Mouse (Mus musculus) megakaryocyte, adult 5-6 weeks (primary cell): Measurements from ENCODE around the gene Ehd3. TPM values are rescaled to one million over a fixed set of nuclear protein-coding genes. Genes with fewer than 3 reads are reported as not detected.

Experiments
- ATAC-seq: 2 replicates; pipeline ENCODE4 v1.8.0; 2016; ENCODE audit warnings: mild to moderate bottlenecking, inconsistent platforms; ENCODE audit not compliant: poor library complexity, severe bottlenecking
- total RNA-seq, 2 experiments: library from RNA; stranded (forward) in 1 of 2; stranded (reverse) in 1 of 2; fragments of 153-499, 151-499 nt in 1 of 2; fragments of 221-1000, 200-1000 nt in 1 of 2; gene quantifications; 2 replicates each; pipeline versions ENCODE4 v1.2.3 to v1.2.4; 2015 to 2017

Gene Ehd3
- total RNA-seq, 2 experiments from 2014 or later, result 0.51 TPM; not detected in 1

- ATAC-seq, result no peak
Measured at GRCm38 (mm10) chr17:73879262-73879916, 75.5 kb downstream of the Ehd3 start.

GRCm38 (mm10) chr17:73880286-73880685, 76.4 kb downstream of the Ehd3 start:
- no peak for ATAC-seq

GRCm38 (mm10) chr17:73881295-73881694, 77.4 kb downstream of the Ehd3 start:
- ATAC-seq, result no peak

Other genes with a start within 250 kb of the Ehd3 start
- not detected in 2 replicates for gene Galnt14, start 93.7 kb upstream of the Ehd3 start, total RNA-seq (2015)
- gene Galnt14, start 93.7 kb upstream of the Ehd3 start, total RNA-seq (2017), result not detected in 2 replicates
- 218 and 259 TPM in 2 replicates for gene Xdh, start 146.1 kb downstream of the Ehd3 start, total RNA-seq (2015)
- 211 and 252 TPM in 2 replicates for gene Xdh, start 146.1 kb downstream of the Ehd3 start, total RNA-seq (2017)
- not detected in 2 replicates for gene Srd5a2, start 243.8 kb downstream of the Ehd3 start, total RNA-seq (2015)
- gene Srd5a2, start 243.8 kb downstream of the Ehd3 start, total RNA-seq (2017), result not detected in 2 replicates